Mouse (Mus musculus) brain, embryonic 14.5 days (tissue): ENCODE data around the gene Hipk1. TPM values are rescaled to one million over a fixed set of nuclear protein-coding genes. Genes with fewer than 3 reads are reported as not detected.
"Not testable (repeated sequence)": the region's sequence is repeated elsewhere in the genome, so short reads cannot be mapped to it uniquely, and the experiment has no call there.

Experiments used
- DNase-seq: peaks from one replicate; pipeline ENCODE4 v3.0.0-alpha.2; 2011; ENCODE audit warnings: low read depth
- CTCF ChIP-seq: fragments of 200-500 bp; IDR thresholded peaks from 2 replicates; pipeline ENCODE4 v1.5.1; 2012; ENCODE audit warnings: inconsistent platforms, mild to moderate bottlenecking, moderate library complexity, borderline replicate concordance; ENCODE audit not compliant: insufficient read depth, insufficient read length; ENCODE audit errors: extremely low read depth
- POLR2A ChIP-seq: fragments of 200-500 bp; IDR thresholded peaks from 2 replicates; pipeline ENCODE4 v1.6.1; 2012; ENCODE audit warnings: mild to moderate bottlenecking, inconsistent platforms, borderline replicate concordance; ENCODE audit not compliant: poor library complexity, insufficient read depth, insufficient read length, severe bottlenecking; ENCODE audit errors: extremely low read depth
- polyA plus RNA-seq: library from polyadenylated mRNA; depleted of rRNA; stranded (reverse); fragments of >200 nt; gene quantifications from 2 replicates; pipeline ENCODE4 v1.2.3, GENCODE M21; 2012

Gene Hipk1
- polyA plus RNA-seq, 1 experiment: 45.8 TPM

- TF ChIP-seq POLR2A (no peak), CTCF (peak; percentile 22; the same call in 1 of the 2 replicates)
- DNase-seq: peak; percentile 6
Measured at GRCm38 (mm10) chr3:103827548-103827947, 36.2 kb upstream of the Hipk1 start.

- DNase-seq: no peak
- TF ChIP-seq CTCF (no peak), POLR2A (no peak)
Measured at GRCm38 (mm10) chr3:103810967-103811366, 19.6 kb upstream of the Hipk1 start.

GRCm38 (mm10) chr3:103809799-103810150 is 18.4 kb upstream of the Hipk1 start:
- no peak for DNase-seq
- no peak for TF ChIP-seq CTCF
- TF ChIP-seq POLR2A: no peak

GRCm38 (mm10) chr3:103808891-103809798 is 17.8 kb upstream of the Hipk1 start, which contains the start of the genes Dclre1b, Ap4b1 and Gm43064:
Gene Dclre1b (minus strand): TSS chr3:103809444.
Gene Ap4b1 (plus strand): TSS chr3:103809520.
Gene Gm43064 (plus strand): TSS chr3:103809573.
- TF ChIP-seq POLR2A (peak; percentile 66; the same call in 1 of the 2 replicates), CTCF (no peak)
- DNase-seq: peak; percentile 97

- no peak for DNase-seq
- TF ChIP-seq CTCF (no peak), POLR2A (no peak)
Measured at GRCm38 (mm10) chr3:103805671-103806070, 14.3 kb upstream of the Hipk1 start.

- DNase-seq: no peak
- TF ChIP-seq POLR2A (no peak), CTCF (no peak)
Measured at GRCm38 (mm10) chr3:103802861-103803260, 11.5 kb upstream of the Hipk1 start.

GRCm38 (mm10) chr3:103801631-103802531 is 10.5 kb upstream of the Hipk1 start:
- DNase-seq: peak; percentile 7

GRCm38 (mm10) chr3:103799507-103799906 is 8.1 kb upstream of the Hipk1 start:
- TF ChIP-seq CTCF: no peak
- no peak for TF ChIP-seq POLR2A

More at GRCm38 (mm10) chr3:103801631-103802531, 10.5 kb upstream of the Hipk1 start:
- no peak for TF ChIP-seq CTCF
- TF ChIP-seq POLR2A: no peak

GRCm38 (mm10) chr3:103796389-103796788 is 5.0 kb upstream of the Hipk1 start:
- DNase-seq: no peak
- TF ChIP-seq CTCF (no peak), POLR2A (no peak)

More at GRCm38 (mm10) chr3:103799507-103799906, 8.1 kb upstream of the Hipk1 start:
- no peak for DNase-seq

GRCm38 (mm10) chr3:103792566-103792965 is 1.2 kb upstream of the Hipk1 start:
- TF ChIP-seq CTCF: no peak
- TF ChIP-seq POLR2A: no peak
- DNase-seq: no peak

GRCm38 (mm10) chr3:103792111-103792406 is 696 bp upstream of the Hipk1 start:
- DNase-seq: not testable (repeated sequence)

GRCm38 (mm10) chr3:103790346-103791145 is 817 bp downstream of the Hipk1 start:
- DNase-seq: peak; percentile 49
- TF ChIP-seq POLR2A (no peak), CTCF (no peak)

GRCm38 (mm10) chr3:103789891-103790345 is 1.4 kb downstream of the Hipk1 start:
- DNase-seq: peak; percentile 47
- TF ChIP-seq CTCF (no peak), POLR2A (no peak)

- no peak for DNase-seq
- TF ChIP-seq CTCF (no peak), POLR2A (no peak)
Measured at GRCm38 (mm10) chr3:103789096-103789495, 2.3 kb downstream of the Hipk1 start.
